Mouse (Mus musculus) limb, embryonic 11.5 days (tissue): ENCODE measurements around the gene Arih2. TPM values are rescaled to one million over a fixed set of nuclear protein-coding genes. Genes with fewer than 3 reads are reported as not detected.

ENCODE experiments used
- ATAC-seq: fragments of 200-750 bp; cut with Nextera tagmentation; 2 replicates; pipeline ENCODE4 v1.8.0; 2017; ENCODE audit warnings: low read depth; ENCODE audit not compliant: insufficient number of reproducible peaks, low FRiP score, low TSS enrichment
- DNase-seq: peaks from one replicate; pipeline ENCODE4 v3.0.0-alpha.2; 2015; ENCODE audit warnings: low spot score
- H3K27ac ChIP-seq: fragments of 300-500 bp; sonication (generic); replicated peaks from 2 replicates; pipeline ENCODE4 v1.5.1; 2014; ENCODE audit warnings: low read depth, mild to moderate bottlenecking, low read length
- H3K27me3 ChIP-seq: fragments of 300-500 bp; sonication (generic); 2 replicates; pipeline ENCODE4 v1.6.1; 2014; ENCODE audit warnings: mild to moderate bottlenecking, low read length, mixed read lengths; ENCODE audit not compliant: control insufficient read depth, insufficient read depth
- H3K36me3 ChIP-seq: fragments of 300-500 bp; sonication (generic); 2 replicates; pipeline ENCODE4 v1.6.1; 2014; ENCODE audit warnings: mild to moderate bottlenecking, low read length, moderate library complexity, mixed read lengths; ENCODE audit not compliant: control insufficient read depth, insufficient read depth
- H3K4me1 ChIP-seq: fragments of 300-500 bp; sonication (generic); 2 replicates; pipeline ENCODE4 v1.6.1; 2014; ENCODE audit warnings: low read length, mixed read lengths; ENCODE audit not compliant: control insufficient read depth, insufficient read depth
- H3K4me2 ChIP-seq: fragments of 300-500 bp; sonication (generic); 2 replicates; pipeline ENCODE4 v1.6.1; 2014; ENCODE audit warnings: low read depth, mild to moderate bottlenecking, moderate library complexity; ENCODE audit not compliant: severe bottlenecking
- H3K4me3 ChIP-seq: fragments of 300-500 bp; sonication (generic); 2 replicates; pipeline ENCODE4 v1.5.1; 2014; ENCODE audit warnings: low read depth, low read length
- H3K9ac ChIP-seq: fragments of 300-500 bp; sonication (generic); 2 replicates; pipeline ENCODE4 v1.6.1; 2014; ENCODE audit warnings: mild to moderate bottlenecking, low read length
- H3K9me3 ChIP-seq: fragments of 300-500 bp; sonication (generic); 2 replicates; pipeline ENCODE4 v1.6.1; 2016; ENCODE audit warnings: low read length; ENCODE audit not compliant: control insufficient read depth
- WGBS: fragments of 180-500 bp; shearing (Covaris S2); extraction: QIAGEN DNeasy Blood & Tissue Kit; methylation state at CpG from one replicate; pipeline ENCODE4 v1.1.7; 2014; 5-methylcytosine and 5-hydroxymethylcytosine counted together
- polyA plus RNA-seq: library from polyadenylated mRNA; unstranded; fragments of >200 nt; fragmentation: Nextera tagmentation; extraction: Ambion mirVana; gene quantifications from 2 replicates; pipeline ENCODE4 v1.2.1, GENCODE M21; 2014

The Arih2 gene
- polyA plus RNA-seq, 1 experiment from 2014 or later: 45.0 TPM

DNA sequence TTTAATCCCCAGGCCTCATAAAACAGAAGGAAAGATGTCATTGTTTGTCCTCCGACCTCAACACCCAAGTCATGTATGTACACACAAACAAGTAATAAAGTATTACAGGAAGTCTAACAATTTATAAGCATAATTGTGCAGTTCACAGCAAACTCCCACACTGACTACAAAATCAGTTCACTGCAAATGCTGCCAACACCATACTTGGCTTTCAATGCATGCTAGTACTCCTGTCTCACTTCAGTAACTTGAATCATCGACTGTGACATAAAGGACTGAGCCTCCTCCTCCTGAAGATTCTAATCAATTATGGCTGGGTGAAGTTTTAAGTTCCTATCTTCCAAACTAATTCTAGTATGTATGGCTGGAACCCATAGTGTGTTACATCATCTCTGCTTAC is 15.3 kb downstream of the Arih2 start:
- no peaks in the 10 kb centered on the region for H3K9me3 ChIP-seq
- H3K9ac ChIP-seq: no peak overlapping the region
- no peak for DNase-seq
- 80% methylated on average over 2 of the region's 2 CpGs for WGBS
- peaks cover 3% of the 10 kb centered on the region; the same call in 1 of the 2 replicates for H3K36me3 ChIP-seq
- no peak overlapping the region for H3K27ac ChIP-seq
- no peaks in the 10 kb centered on the region for H3K4me1 ChIP-seq
- no peak overlapping the region for H3K4me2 ChIP-seq
- H3K4me3 ChIP-seq: no peak overlapping the region
- H3K27me3 ChIP-seq: no peaks in the 10 kb centered on the region
- ATAC-seq: no peak

DNA sequence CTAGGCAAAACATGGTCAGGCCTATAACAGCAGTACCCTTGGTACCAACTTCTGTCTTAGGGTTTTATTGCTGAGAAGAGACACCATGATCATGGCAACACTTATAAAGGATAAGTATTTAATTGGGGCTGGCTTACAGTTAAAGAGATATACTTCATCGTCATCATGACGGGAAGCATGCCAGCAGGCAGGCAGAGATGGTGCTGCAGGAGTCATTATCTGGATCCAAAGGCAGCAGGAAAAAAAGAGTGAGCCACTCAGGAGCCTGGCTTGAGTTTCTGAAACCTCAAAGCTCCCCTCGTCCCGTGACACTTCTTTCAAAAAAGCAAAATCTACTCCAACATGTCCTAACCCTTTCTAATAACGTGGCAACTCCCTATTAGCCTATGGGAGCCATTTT is 16.8 kb downstream of the Arih2 start:
- ATAC-seq: no peak
- 90% methylated on average over 5 of the region's 5 CpGs for WGBS
- Histone ChIP-seq H3K4me3 (no peak overlapping the region), H3K27ac (no peak overlapping the region), H3K9me3 (no peaks in the 10 kb centered on the region), H3K4me2 (no peak overlapping the region), H3K36me3 (peaks cover 3% of the 10 kb centered on the region; the same call in 1 of the 2 replicates), H3K27me3 (no peaks in the 10 kb centered on the region), H3K4me1 (no peaks in the 10 kb centered on the region), H3K9ac (no peak overlapping the region)
- DNase-seq: no peak

DNA sequence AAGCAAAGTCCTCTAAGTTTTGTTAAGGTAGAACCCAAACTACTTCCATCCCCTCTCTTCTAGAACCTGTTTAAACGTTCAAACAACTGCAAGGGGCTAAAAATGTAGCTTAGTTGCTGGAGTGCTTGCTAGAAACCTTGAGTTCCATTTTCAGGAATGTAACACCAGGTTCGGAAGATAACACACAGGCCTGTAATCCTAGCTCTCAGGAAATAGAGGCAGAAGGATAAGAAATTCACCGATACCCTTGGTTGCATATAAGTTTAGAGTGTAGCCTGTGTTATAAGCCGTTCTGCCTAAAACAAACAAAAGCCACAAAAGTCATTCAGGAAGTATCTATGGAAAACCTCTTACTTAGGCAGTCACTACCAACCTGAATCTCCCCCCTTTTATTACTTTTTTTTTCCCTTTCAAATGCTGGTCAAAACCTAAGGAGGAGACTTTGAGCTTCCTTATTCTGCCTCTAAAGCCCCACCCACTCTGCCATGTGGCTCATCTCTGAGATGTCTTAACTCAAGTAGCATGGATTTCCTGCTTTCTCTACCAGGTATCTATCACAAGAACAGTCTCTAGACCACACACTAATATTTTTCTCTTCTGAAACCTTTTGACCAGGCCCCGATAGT is 17.4 kb downstream of the Arih2 start:
- WGBS: 91% methylated on average over 5 of the region's 5 CpGs
- Histone ChIP-seq H3K4me2 (no peak overlapping the region), H3K4me1 (no peaks in the 10 kb centered on the region), H3K27me3 (no peaks in the 10 kb centered on the region), H3K36me3 (peaks cover 3% of the 10 kb centered on the region; the same call in 1 of the 2 replicates), H3K9ac (no peak overlapping the region), H3K27ac (no peak overlapping the region), H3K4me3 (no peak overlapping the region), H3K9me3 (no peaks in the 10 kb centered on the region)
- DNase-seq (no peak), ATAC-seq (no peak)

DNA sequence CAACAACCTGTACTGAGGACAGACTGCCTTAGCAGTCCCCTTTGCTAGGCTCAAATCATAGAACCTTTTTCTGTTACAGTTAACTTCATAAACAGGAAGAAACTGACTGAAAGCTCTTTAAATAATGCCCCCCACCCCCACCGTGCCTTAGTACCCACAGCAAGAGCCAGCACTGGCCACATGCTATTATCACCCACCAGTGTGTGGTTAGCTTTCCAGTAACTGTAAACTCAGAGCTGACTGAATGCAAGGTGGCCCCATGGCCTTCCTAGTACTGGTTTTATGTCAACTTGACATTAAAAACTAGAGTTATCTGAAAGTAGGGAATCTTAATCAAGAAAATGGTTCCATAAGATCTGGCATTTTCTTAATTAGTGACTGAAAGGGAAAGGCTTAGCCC is 18.5 kb downstream of the Arih2 start:
- Histone ChIP-seq H3K9ac (no peak overlapping the region), H3K4me3 (no peak overlapping the region), H3K9me3 (no peaks in the 10 kb centered on the region), H3K27me3 (no peaks in the 10 kb centered on the region), H3K36me3 (peaks cover 5% of the 10 kb centered on the region; the same call in 1 of the 2 replicates), H3K4me1 (no peaks in the 10 kb centered on the region), H3K4me2 (no peak overlapping the region), H3K27ac (no peak overlapping the region)
- no peak for DNase-seq
- no peak for ATAC-seq
- WGBS: 80% methylated on average over 1 of the region's 1 CpGs

DNA sequence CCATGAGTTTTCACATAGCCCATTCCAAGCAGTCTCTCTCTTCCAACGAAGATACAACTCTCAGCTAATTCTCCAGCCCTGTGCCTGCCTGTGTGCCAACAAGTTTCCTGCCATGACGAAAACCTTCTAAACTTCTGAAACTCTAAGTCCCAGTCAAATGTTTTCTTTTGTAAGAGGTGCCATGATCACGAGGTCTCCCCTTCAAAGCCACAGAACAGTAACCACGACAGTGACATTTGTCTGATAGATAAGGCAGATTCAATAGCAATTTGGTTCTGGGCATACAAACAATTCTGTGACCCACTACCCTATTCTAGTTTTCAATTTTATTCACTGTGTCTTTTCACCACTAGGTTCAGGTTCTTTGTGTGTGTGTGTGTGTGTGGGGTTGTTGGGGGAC is 21.0 kb downstream of the Arih2 start:
- ATAC-seq: no peak

DNA sequence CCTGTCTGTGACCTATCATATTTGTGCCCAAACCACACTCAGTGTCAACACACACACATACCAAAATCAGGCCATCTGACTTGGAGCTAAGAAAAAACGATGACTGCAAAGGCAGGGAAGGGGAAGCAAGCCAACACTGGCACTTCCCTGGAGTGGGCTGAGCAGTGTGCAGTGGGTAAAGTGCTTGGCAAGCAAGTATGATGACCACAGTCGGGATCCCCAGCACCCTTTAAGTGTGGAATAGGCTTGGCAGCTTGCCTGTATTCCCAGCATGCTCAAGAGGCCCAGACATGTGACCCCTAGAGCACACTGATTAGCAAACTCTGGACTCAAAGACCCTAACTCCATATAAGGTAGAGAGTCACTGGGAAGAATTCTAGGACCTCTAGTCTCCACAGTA is 22.7 kb downstream of the Arih2 start:
- H3K4me3 ChIP-seq: no peak overlapping the region
- no peaks in the 10 kb centered on the region for H3K9me3 ChIP-seq
- H3K9ac ChIP-seq: no peak overlapping the region
- no peak overlapping the region for H3K4me2 ChIP-seq
- H3K4me1 ChIP-seq: no peaks in the 10 kb centered on the region
- ATAC-seq: no peak
- no peaks in the 10 kb centered on the region for H3K27me3 ChIP-seq
- 90% methylated on average over 2 of the region's 2 CpGs for WGBS
- peaks cover 2% of the 10 kb centered on the region; the same call in 1 of the 2 replicates for H3K36me3 ChIP-seq
- no peak for DNase-seq
- no peak overlapping the region for H3K27ac ChIP-seq

More for the DNA sequence above, 21.0 kb downstream of the Arih2 start:
- WGBS: 84% methylated on average over 4 of the region's 4 CpGs
- H3K36me3 ChIP-seq: peaks cover 2% of the 10 kb centered on the region; the same call in 1 of the 2 replicates
- H3K9ac ChIP-seq: no peak overlapping the region
- no peak overlapping the region for H3K4me3 ChIP-seq
- H3K4me1 ChIP-seq: no peaks in the 10 kb centered on the region
- no peak overlapping the region for H3K27ac ChIP-seq
- H3K9me3 ChIP-seq: no peaks in the 10 kb centered on the region
- no peaks in the 10 kb centered on the region for H3K27me3 ChIP-seq
- no peak for DNase-seq
- no peak overlapping the region for H3K4me2 ChIP-seq

DNA sequence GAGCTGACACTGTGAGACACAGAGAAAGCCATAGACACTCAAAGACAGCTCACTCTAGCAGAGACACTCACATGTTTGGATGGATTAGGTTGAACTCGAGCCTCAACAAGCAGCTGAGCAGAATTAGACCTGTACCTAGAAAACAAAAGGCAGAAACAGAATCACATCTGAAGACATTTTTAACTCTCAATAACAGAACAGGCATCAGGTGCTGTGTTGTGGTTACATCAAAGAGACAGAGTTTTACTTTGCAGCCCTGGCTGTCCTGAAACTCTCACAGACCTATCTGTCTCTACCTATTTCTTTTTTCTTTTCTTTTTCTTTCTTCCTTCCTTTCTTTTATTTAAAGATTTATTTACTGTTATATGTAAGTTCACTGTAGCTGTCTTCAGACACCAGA is 31.9 kb downstream of the Arih2 start:
- no peak overlapping the region for H3K4me2 ChIP-seq
- H3K27ac ChIP-seq: no peak overlapping the region
- DNase-seq: no peak
- 85% methylated on average over 1 of the region's 1 CpGs for WGBS
- H3K36me3 ChIP-seq: peaks cover 9% of the 10 kb centered on the region; the same call in 1 of the 2 replicates
- H3K9ac ChIP-seq: no peak overlapping the region
- H3K4me3 ChIP-seq: no peak overlapping the region
- H3K9me3 ChIP-seq: no peaks in the 10 kb centered on the region
- no peaks in the 10 kb centered on the region for H3K4me1 ChIP-seq
- ATAC-seq: no peak
- no peaks in the 10 kb centered on the region for H3K27me3 ChIP-seq

DNA sequence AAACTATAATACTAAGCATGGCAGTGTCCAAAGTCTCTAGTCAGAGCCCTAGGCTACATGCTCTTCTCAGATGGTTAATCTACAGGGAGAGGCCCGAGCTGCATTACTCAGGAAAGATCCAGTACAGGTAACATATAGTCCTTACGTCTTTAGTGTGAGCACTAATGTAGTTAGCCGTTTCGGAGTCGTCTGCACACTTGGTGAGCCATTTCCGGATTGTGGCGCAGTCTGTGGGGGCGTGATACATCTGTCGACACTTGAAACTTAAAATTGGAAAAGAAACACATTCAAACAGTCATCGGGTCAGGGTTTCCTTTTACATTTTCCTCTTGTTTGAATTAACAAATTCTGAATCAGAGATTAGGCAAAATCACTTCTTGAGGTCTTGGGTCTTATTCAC is 37.7 kb downstream of the Arih2 start:
- no peaks in the 10 kb centered on the region for H3K4me1 ChIP-seq
- H3K36me3 ChIP-seq: peaks cover 13% of the 10 kb centered on the region; the same call in 1 of the 2 replicates
- 94% methylated on average over 10 of the region's 10 CpGs for WGBS
- no peaks in the 10 kb centered on the region for H3K27me3 ChIP-seq
- no peaks in the 10 kb centered on the region for H3K9me3 ChIP-seq
- DNase-seq: no peak
- ATAC-seq: no peak
- no peak overlapping the region for H3K9ac ChIP-seq
- H3K4me3 ChIP-seq: no peak overlapping the region
- H3K4me2 ChIP-seq: no peak overlapping the region
- no peak overlapping the region for H3K27ac ChIP-seq

DNA sequence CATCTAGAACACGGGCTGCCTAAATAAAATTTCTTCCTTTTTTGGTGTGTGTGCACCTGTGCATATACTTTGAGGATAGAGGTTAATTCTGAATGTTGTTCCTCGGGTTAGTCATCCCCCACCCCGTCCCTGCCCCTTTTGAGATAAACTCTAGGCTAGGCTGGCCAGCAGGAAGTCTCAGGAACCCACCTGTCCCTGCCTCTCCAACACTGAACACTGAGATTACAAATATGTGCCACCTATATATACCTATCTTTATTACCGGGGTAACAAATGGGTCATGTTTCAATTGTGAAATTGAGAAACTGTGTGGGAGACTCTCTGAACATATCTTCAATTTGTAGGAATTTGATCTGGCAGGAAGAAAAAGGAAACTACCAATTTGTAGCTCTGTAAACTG is 40.3 kb downstream of the Arih2 start:
- no peak overlapping the region for H3K9ac ChIP-seq

More for the DNA sequence above, 40.3 kb downstream of the Arih2 start:
- Histone ChIP-seq H3K9me3 (no peaks in the 10 kb centered on the region), H3K27ac (no peak overlapping the region), H3K4me2 (no peak overlapping the region), H3K27me3 (no peaks in the 10 kb centered on the region), H3K36me3 (peaks cover 13% of the 10 kb centered on the region; the same call in 1 of the 2 replicates), H3K4me3 (no peak overlapping the region), H3K4me1 (no peaks in the 10 kb centered on the region)
- no peak for DNase-seq
- ATAC-seq: no peak
- 91% methylated on average over 4 of the region's 4 CpGs for WGBS
